Mouse (Mus musculus) erythroid progenitor cell, adult 5-6 weeks (primary cell): Measurements from ENCODE around the gene Jazf1. TPM values are rescaled to one million over a fixed set of nuclear protein-coding genes. Genes with fewer than 3 reads are reported as not detected.

ENCODE experiments used
- ATAC-seq: replicated peaks from 2 replicates; pipeline ENCODE4 v1.8.0; 2016; ENCODE audit warnings: moderate number of reproducible peaks, mild to moderate bottlenecking, moderate TSS enrichment, inconsistent platforms; ENCODE audit not compliant: poor library complexity, low FRiP score, severe bottlenecking
- total RNA-seq, 2 experiments: library from RNA; stranded (forward) in 1 of 2; stranded (reverse) in 1 of 2; fragments of 150-400 nt in 1 of 2; fragments of 186-747, 209-891 nt in 1 of 2; gene quantifications; 2 replicates each; pipeline versions ENCODE4 v1.2.3 to v1.2.4; 2015 to 2017; ENCODE audit warnings: low replicate concordance in 2 of 2

Gene Jazf1
- total RNA-seq, 2 experiments from 2014 or later = not detected

GRCm38 (mm10) chr6:52920719-52921118, 147.7 kb downstream of the Jazf1 start:
- no peak for ATAC-seq

- ATAC-seq = no peak
Measured at GRCm38 (mm10) chr6:52919442-52919841, 149.0 kb downstream of the Jazf1 start.

- no peak; the same call in 1 of the 2 replicates for ATAC-seq
Measured at GRCm38 (mm10) chr6:52918980-52919379, 149.5 kb downstream of the Jazf1 start.

- no peak for ATAC-seq
Measured at GRCm38 (mm10) chr6:52917471-52917870, 151.0 kb downstream of the Jazf1 start.

- no peak for ATAC-seq
Measured at GRCm38 (mm10) chr6:52916836-52917376, 151.5 kb downstream of the Jazf1 start.

- no peak for ATAC-seq
Measured at GRCm38 (mm10) chr6:52914921-52915320, 153.5 kb downstream of the Jazf1 start.

GRCm38 (mm10) chr6:52912143-52912918, 156.1 kb downstream of the Jazf1 start:
- ATAC-seq = no peak

GRCm38 (mm10) chr6:52906801-52907200, 161.6 kb downstream of the Jazf1 start:
- ATAC-seq = no peak

GRCm38 (mm10) chr6:52905100-52905499, 163.3 kb downstream of the Jazf1 start:
- ATAC-seq = no peak

GRCm38 (mm10) chr6:52903226-52903960, 165.0 kb downstream of the Jazf1 start:
- peak; percentile 56 for ATAC-seq

GRCm38 (mm10) chr6:52899574-52900245, 168.7 kb downstream of the Jazf1 start:
- ATAC-seq = peak; percentile 88

GRCm38 (mm10) chr6:52895075-52895474, 173.4 kb downstream of the Jazf1 start:
- ATAC-seq = no peak

- ATAC-seq = no peak
Measured at GRCm38 (mm10) chr6:52894501-52894823, 174.0 kb downstream of the Jazf1 start.

GRCm38 (mm10) chr6:52893811-52894500, 174.5 kb downstream of the Jazf1 start:
- no peak for ATAC-seq

GRCm38 (mm10) chr6:52892978-52893377, 175.5 kb downstream of the Jazf1 start:
- ATAC-seq = no peak

GRCm38 (mm10) chr6:52887541-52888203, 180.8 kb downstream of the Jazf1 start:
- ATAC-seq = no peak

- 0 out of 2 replicates have a peak, but pooled peaks have one; percentile 34 for ATAC-seq
Measured at GRCm38 (mm10) chr6:52883773-52884172, 184.7 kb downstream of the Jazf1 start.

GRCm38 (mm10) chr6:52877176-52877575, 191.3 kb downstream of the Jazf1 start:
- no peak for ATAC-seq

- ATAC-seq = no peak
Measured at GRCm38 (mm10) chr6:52871306-52871705, 197.1 kb downstream of the Jazf1 start.
